Mouse (Mus musculus) lung, postnatal 4 days (tissue): ENCODE results near the gene Crybg1.
"Not testable (repeated sequence)": the region's sequence is repeated elsewhere in the genome, so short reads cannot be mapped to it uniquely, and the experiment has no call there.

Experiments used
- DNase-seq, 2 experiments: peaks; one replicate each; pipeline ENCODE4 v3.0.0; 2021

Gene Crybg1

GRCm38 (mm10) chr10:43953942-43954341 is 194.7 kb downstream of the Crybg1 start:
- DNase-seq: peak; percentile 28 to 62

GRCm38 (mm10) chr10:43945435-43945834 is 203.2 kb downstream of the Crybg1 start:
- no peak for DNase-seq

GRCm38 (mm10) chr10:43943736-43944135 is 204.9 kb downstream of the Crybg1 start:
- no peak for DNase-seq

- no peak for DNase-seq
These were observed 209.5 kb downstream of the Crybg1 start for GRCm38 (mm10) chr10:43939136-43939662.

- no peak for DNase-seq
These were observed 220.1 kb downstream of the Crybg1 start for GRCm38 (mm10) chr10:43928596-43928995.

- DNase-seq: no peak
These were observed 220.9 kb downstream of the Crybg1 start for GRCm38 (mm10) chr10:43927736-43928135.

GRCm38 (mm10) chr10:43925776-43926175 is 222.9 kb downstream of the Crybg1 start:
- not testable (repeated sequence) for DNase-seq

- no peak for DNase-seq
These were observed 225.6 kb downstream of the Crybg1 start for GRCm38 (mm10) chr10:43923096-43923495.

GRCm38 (mm10) chr10:43918696-43919608 is 229.7 kb downstream of the Crybg1 start:
- peak; percentile 65 to 86 for DNase-seq

- DNase-seq: no peak
These were observed 231.9 kb downstream of the Crybg1 start for GRCm38 (mm10) chr10:43916737-43917136.

- DNase-seq: no peak
These were observed 232.5 kb downstream of the Crybg1 start for GRCm38 (mm10) chr10:43916181-43916580.

GRCm38 (mm10) chr10:43912236-43912635 is 236.4 kb downstream of the Crybg1 start:
- no peak for DNase-seq

GRCm38 (mm10) chr10:43910873-43911142 is 237.8 kb downstream of the Crybg1 start:
- no peak for DNase-seq

- DNase-seq: no peak
These were observed 238.4 kb downstream of the Crybg1 start for GRCm38 (mm10) chr10:43910032-43910872.

- DNase-seq: no peak
These were observed 244.1 kb downstream of the Crybg1 start for GRCm38 (mm10) chr10:43904569-43904968.

GRCm38 (mm10) chr10:43901578-43902194 is 247.0 kb downstream of the Crybg1 start, which contains the start of the genes Qrsl1 and Rtn4ip1:
Gene Qrsl1, minus strand, starts transcription at chr10:43901745.
Gene Rtn4ip1, plus strand, starts transcription at chr10:43901807.
- DNase-seq: peak; percentile 95

GRCm38 (mm10) chr10:43900883-43901570 is 247.6 kb downstream of the Crybg1 start:
- DNase-seq: no peak
